Mouse (Mus musculus) midbrain, embryonic 12.5 days (tissue): ENCODE measurements around the gene Olfr1373. TPM values are rescaled to one million over a fixed set of nuclear protein-coding genes. Genes with fewer than 3 reads are reported as not detected.
A peak's percentile ranks its signal among the peaks of the same experiment; 100 is the strongest.
"Not testable (repeated sequence)": the region's sequence is repeated elsewhere in the genome, so short reads cannot be mapped to it uniquely, and the experiment has no call there.

Experiments used
- ATAC-seq: fragments of 200-750 bp; cut with Nextera tagmentation; 2 replicates; pipeline ENCODE4 v1.8.0; 2017; ENCODE audit warnings: low read depth, moderate TSS enrichment, moderate library complexity; ENCODE audit not compliant: low FRiP score
- H3K27ac ChIP-seq: fragments of 300-500 bp; sonication (generic); replicated peaks from 2 replicates; pipeline ENCODE4 v1.5.1; 2016; ENCODE audit warnings: mild to moderate bottlenecking
- H3K27me3 ChIP-seq: fragments of 300-500 bp; sonication (generic); 2 replicates; pipeline ENCODE4 v1.6.1; 2016; ENCODE audit warnings: mild to moderate bottlenecking
- H3K36me3 ChIP-seq: fragments of 300-500 bp; sonication (generic); 2 replicates; pipeline ENCODE4 v1.6.1; 2016
- H3K4me1 ChIP-seq: fragments of 300-500 bp; sonication (generic); 2 replicates; pipeline ENCODE4 v1.6.1; 2016
- H3K4me2 ChIP-seq: fragments of 300-500 bp; sonication (generic); replicated peaks from 2 replicates; pipeline ENCODE4 v1.6.1; 2016; ENCODE audit warnings: mild to moderate bottlenecking, moderate library complexity
- H3K4me3 ChIP-seq: fragments of 300-500 bp; sonication (generic); 2 replicates; pipeline ENCODE4 v1.5.1; 2016; ENCODE audit warnings: mild to moderate bottlenecking
- H3K9ac ChIP-seq: fragments of 300-500 bp; sonication (generic); replicated peaks from 2 replicates; pipeline ENCODE4 v1.6.1; 2016; ENCODE audit warnings: mild to moderate bottlenecking, moderate library complexity
- H3K9me3 ChIP-seq: fragments of 300-500 bp; sonication (generic); 2 replicates; pipeline ENCODE4 v1.6.1; 2016; ENCODE audit warnings: mild to moderate bottlenecking
- WGBS: fragments of 180-500 bp; shearing (Covaris S2); methylation state at CpG from one replicate; pipeline ENCODE4 v1.1.7; 2016; 5-methylcytosine and 5-hydroxymethylcytosine counted together
- polyA plus RNA-seq: library from polyadenylated mRNA; unstranded; fragments of >200 nt; fragmentation: Nextera tagmentation; extraction: Ambion mirVana; gene quantifications from 2 replicates; pipeline ENCODE4 v1.2.1, GENCODE M21; 2016

Gene Olfr1373
- polyA plus RNA-seq, 1 experiment from 2014 or later, result not detected

GRCm38 (mm10) chr11:52127760-52128159 lies 17.6 kb downstream of the Olfr1373 start:
- no peak overlapping the region for H3K9ac ChIP-seq
- H3K4me1 ChIP-seq, result no peaks in the 10 kb centered on the region
- no peak for ATAC-seq
- H3K27ac ChIP-seq, result peak overlapping the region; percentile 52; the same call in 1 of the 2 replicates
- 74% methylated on average over 5 of the region's 5 CpGs for WGBS
- no peaks in the 10 kb centered on the region for H3K27me3 ChIP-seq
- no peak overlapping the region for H3K4me3 ChIP-seq
- peaks cover 26% of the 10 kb centered on the region for H3K36me3 ChIP-seq
- H3K9me3 ChIP-seq, result no peaks in the 10 kb centered on the region
- no peak overlapping the region for H3K4me2 ChIP-seq

GRCm38 (mm10) chr11:52127169-52127568 lies 18.2 kb downstream of the Olfr1373 start:
- H3K27me3 ChIP-seq, result no peaks in the 10 kb centered on the region
- H3K4me3 ChIP-seq, result no peak overlapping the region
- H3K36me3 ChIP-seq, result peaks cover 32% of the 10 kb centered on the region
- ATAC-seq, result no peak
- no peak overlapping the region for H3K9ac ChIP-seq
- no peak overlapping the region for H3K27ac ChIP-seq
- H3K4me2 ChIP-seq, result no peak overlapping the region
- H3K9me3 ChIP-seq, result no peaks in the 10 kb centered on the region
- H3K4me1 ChIP-seq, result no peaks in the 10 kb centered on the region
- WGBS, result 80% methylated on average over 3 of the region's 3 CpGs

GRCm38 (mm10) chr11:52124468-52124867 lies 20.9 kb downstream of the Olfr1373 start:
- 0 out of 2 replicates have a peak, but pooled peaks cover 4% of the 10 kb centered on the region for H3K9me3 ChIP-seq
- H3K27ac ChIP-seq, result no peak overlapping the region
- no peaks in the 10 kb centered on the region for H3K4me1 ChIP-seq
- peaks cover 56% of the 10 kb centered on the region for H3K36me3 ChIP-seq
- WGBS, result 92% methylated on average over 4 of the region's 4 CpGs
- no peak for ATAC-seq
- H3K9ac ChIP-seq, result no peak overlapping the region
- H3K27me3 ChIP-seq, result no peaks in the 10 kb centered on the region
- no peak overlapping the region for H3K4me3 ChIP-seq
- no peak overlapping the region for H3K4me2 ChIP-seq

GRCm38 (mm10) chr11:52122045-52122444 lies 23.3 kb downstream of the Olfr1373 start:
- H3K4me2 ChIP-seq, result no peak overlapping the region
- WGBS, result 92% methylated on average over 6 of the region's 6 CpGs
- H3K4me3 ChIP-seq, result no peak overlapping the region
- 0 out of 2 replicates have a peak, but pooled peaks cover 4% of the 10 kb centered on the region for H3K9me3 ChIP-seq
- H3K4me1 ChIP-seq, result no peaks in the 10 kb centered on the region
- H3K36me3 ChIP-seq, result peaks cover 80% of the 10 kb centered on the region
- no peak for ATAC-seq
- no peaks in the 10 kb centered on the region for H3K27me3 ChIP-seq
- H3K9ac ChIP-seq, result no peak overlapping the region
- H3K27ac ChIP-seq, result no peak overlapping the region

GRCm38 (mm10) chr11:52120415-52120814 lies 24.9 kb downstream of the Olfr1373 start:
- not testable (repeated sequence) for ATAC-seq, H3K27me3 ChIP-seq, H3K27ac ChIP-seq, H3K4me1 ChIP-seq, H3K4me2 ChIP-seq, H3K9ac ChIP-seq, H3K4me3 ChIP-seq, H3K9me3 ChIP-seq
- peaks cover 94% of the 10 kb centered on the region for H3K36me3 ChIP-seq

- Histone ChIP-seq H3K9ac (no peak overlapping the region), H3K4me2 (no peak overlapping the region), H3K4me1 (no peaks in the 10 kb centered on the region), H3K27ac (no peak overlapping the region), H3K9me3 (0 out of 2 replicates have a peak, but pooled peaks cover 4% of the 10 kb centered on the region), H3K4me3 (no peak overlapping the region), H3K36me3 (peaks cover 74% of the 10 kb centered on the region), H3K27me3 (no peaks in the 10 kb centered on the region)
- WGBS, result 96% methylated on average over 7 of the region's 7 CpGs
- no peak for ATAC-seq
These were observed 28.2 kb downstream of the Olfr1373 start for GRCm38 (mm10) chr11:52117156-52117555.

- H3K4me3 ChIP-seq, ATAC-seq, H3K27me3 ChIP-seq, H3K9ac ChIP-seq, H3K27ac ChIP-seq, H3K4me1 ChIP-seq, H3K4me2 ChIP-seq, H3K9me3 ChIP-seq: not testable (repeated sequence)
- H3K36me3 ChIP-seq, result peaks cover 64% of the 10 kb centered on the region
- 95% methylated on average over 6 of the region's 6 CpGs for WGBS
These were observed 29.2 kb downstream of the Olfr1373 start for GRCm38 (mm10) chr11:52116117-52116516.

- no peak overlapping the region for H3K4me3 ChIP-seq
- H3K4me1 ChIP-seq, result 0 out of 2 replicates have a peak, but pooled peaks cover 4% of the 10 kb centered on the region
- no peak for ATAC-seq
- H3K27me3 ChIP-seq, result no peaks in the 10 kb centered on the region
- peaks cover 60% of the 10 kb centered on the region for H3K36me3 ChIP-seq
- H3K4me2 ChIP-seq, result no peak overlapping the region
- no peak overlapping the region for H3K9ac ChIP-seq
- H3K9me3 ChIP-seq, result 0 out of 2 replicates have a peak, but pooled peaks cover 4% of the 10 kb centered on the region
- WGBS, result 96% methylated on average over 3 of the region's 3 CpGs
- no peak overlapping the region for H3K27ac ChIP-seq
These were observed 29.8 kb downstream of the Olfr1373 start for GRCm38 (mm10) chr11:52115479-52115878.

GRCm38 (mm10) chr11:52109421-52109820 lies 35.9 kb downstream of the Olfr1373 start:
- no peak overlapping the region for H3K4me3 ChIP-seq
- no peaks in the 10 kb centered on the region for H3K9me3 ChIP-seq
- H3K27ac ChIP-seq, result no peak overlapping the region
- WGBS, result 88% methylated on average over 1 of the region's 1 CpGs
- H3K4me1 ChIP-seq, result peaks cover 6% of the 10 kb centered on the region; the same call in 1 of the 2 replicates
- H3K9ac ChIP-seq, result no peak overlapping the region
- ATAC-seq, result no peak
- 0 out of 2 replicates have a peak, but pooled peaks cover 2% of the 10 kb centered on the region for H3K36me3 ChIP-seq
- no peaks in the 10 kb centered on the region for H3K27me3 ChIP-seq
- H3K4me2 ChIP-seq, result no peak overlapping the region

- WGBS, result 93% methylated on average over 5 of the region's 5 CpGs
- H3K4me3 ChIP-seq, result no peak overlapping the region
- H3K4me2 ChIP-seq, result no peak overlapping the region
- H3K4me1 ChIP-seq, result peaks cover 6% of the 10 kb centered on the region; the same call in 1 of the 2 replicates
- H3K27ac ChIP-seq, result no peak overlapping the region
- no peaks in the 10 kb centered on the region for H3K27me3 ChIP-seq
- no peak for ATAC-seq
- H3K9me3 ChIP-seq, result no peaks in the 10 kb centered on the region
- H3K36me3 ChIP-seq, result no peaks in the 10 kb centered on the region
- H3K9ac ChIP-seq, result no peak overlapping the region
These were observed 36.5 kb downstream of the Olfr1373 start for GRCm38 (mm10) chr11:52108796-52109195.

GRCm38 (mm10) chr11:52106438-52106837 lies 38.9 kb downstream of the Olfr1373 start:
- WGBS, result 96% methylated on average over 1 of the region's 1 CpGs

GRCm38 (mm10) chr11:52106037-52106436 lies 39.3 kb downstream of the Olfr1373 start:
- Histone ChIP-seq H3K4me3 (no peak overlapping the region), H3K9me3 (no peaks in the 10 kb centered on the region), H3K4me1 (peaks cover 16% of the 10 kb centered on the region), H3K4me2 (no peak overlapping the region), H3K27me3 (no peaks in the 10 kb centered on the region), H3K36me3 (no peaks in the 10 kb centered on the region), H3K9ac (no peak overlapping the region), H3K27ac (no peak overlapping the region)
- ATAC-seq, result no peak
- 96% methylated on average over 2 of the region's 2 CpGs for WGBS

More at GRCm38 (mm10) chr11:52106438-52106837, 38.9 kb downstream of the Olfr1373 start:
- no peak overlapping the region for H3K4me3 ChIP-seq
- H3K36me3 ChIP-seq, result no peaks in the 10 kb centered on the region
- H3K9me3 ChIP-seq, result no peaks in the 10 kb centered on the region
- no peak overlapping the region for H3K4me2 ChIP-seq
- no peak overlapping the region for H3K9ac ChIP-seq
- no peak overlapping the region for H3K27ac ChIP-seq
- H3K27me3 ChIP-seq, result no peaks in the 10 kb centered on the region
- H3K4me1 ChIP-seq, result peaks cover 16% of the 10 kb centered on the region
- no peak for ATAC-seq

- H3K36me3 ChIP-seq, result no peaks in the 10 kb centered on the region
- H3K27ac ChIP-seq, result no peak overlapping the region
- no peaks in the 10 kb centered on the region for H3K9me3 ChIP-seq
- no peak for ATAC-seq
- H3K4me3 ChIP-seq, result no peak overlapping the region
- no peak overlapping the region for H3K4me2 ChIP-seq
- peaks cover 22% of the 10 kb centered on the region for H3K4me1 ChIP-seq
- no peak overlapping the region for H3K9ac ChIP-seq
- H3K27me3 ChIP-seq, result no peaks in the 10 kb centered on the region
These were observed 39.8 kb downstream of the Olfr1373 start for GRCm38 (mm10) chr11:52105503-52105902.
